Mouse (Mus musculus) CD8-positive naive resting alpha-beta T cell, adult 2 months (primary cell): ENCODE results near the gene Smc1a.
"Not testable (repeated sequence)": the region's sequence is repeated elsewhere in the genome, so short reads cannot be mapped to it uniquely, and the experiment has no call there.

Source experiments
- DNase-seq, 2 experiments: peaks; one replicate each; pipeline ENCODE4 v3.0.0; 2022; ENCODE audit warnings: low read depth in 2 of 2, low spot score in 2 of 2

The Smc1a gene

DNA sequence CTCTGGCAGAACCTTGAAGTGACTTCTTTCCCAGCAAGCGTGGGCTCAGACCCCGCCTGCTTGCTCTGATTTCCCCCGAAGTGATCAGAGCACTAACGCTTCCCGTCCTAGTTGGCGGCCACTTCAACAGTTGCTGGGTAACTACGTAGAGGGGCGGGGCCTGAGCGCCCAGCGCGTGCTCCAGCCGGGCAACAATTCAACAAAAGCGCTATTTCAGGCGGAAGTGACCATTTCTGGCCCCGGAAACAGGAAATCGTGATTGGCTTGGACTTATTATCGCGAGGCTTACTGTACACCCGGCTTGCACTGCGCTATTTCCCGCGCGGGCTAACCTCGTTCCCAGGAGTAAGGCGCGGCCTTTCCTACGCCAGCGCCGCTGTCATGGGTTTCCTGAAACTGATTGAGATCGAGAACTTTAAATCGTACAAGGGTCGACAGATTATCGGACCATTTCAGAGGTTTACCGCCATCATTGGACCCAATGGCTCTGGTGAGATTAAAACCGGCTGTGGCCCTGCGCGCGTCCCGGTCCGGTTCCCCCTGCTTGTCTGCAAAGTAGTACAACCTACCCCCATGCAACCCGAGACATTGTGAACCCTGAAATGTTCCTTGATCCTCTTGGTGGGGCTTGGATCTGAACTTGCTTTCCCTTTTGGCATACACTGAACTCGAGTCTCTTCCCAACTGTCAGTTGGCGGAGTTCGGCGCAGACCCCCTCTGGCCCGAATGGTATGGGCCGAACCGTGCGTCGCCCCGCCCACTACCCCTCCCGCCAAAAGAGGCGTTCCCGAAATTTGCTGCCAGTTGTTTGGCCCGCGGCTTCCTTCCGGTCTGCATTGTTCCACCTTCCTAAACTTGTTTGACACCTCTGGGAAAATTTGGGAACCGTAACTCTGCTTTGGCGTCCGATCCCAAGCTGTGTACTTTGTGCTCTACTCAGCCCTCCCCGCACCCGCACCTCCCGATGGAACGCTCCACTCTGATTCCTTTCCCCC, at the start of gene Smc1a, which contains the start of gene Ribc1:
Gene Smc1a, plus strand, starts transcription at position 278 of the 995 bp plus-strand sequence.
Gene Ribc1, minus strand, starts transcription at position 145 of the 995 bp plus-strand sequence.
- peak; percentile 87 for DNase-seq

DNA sequence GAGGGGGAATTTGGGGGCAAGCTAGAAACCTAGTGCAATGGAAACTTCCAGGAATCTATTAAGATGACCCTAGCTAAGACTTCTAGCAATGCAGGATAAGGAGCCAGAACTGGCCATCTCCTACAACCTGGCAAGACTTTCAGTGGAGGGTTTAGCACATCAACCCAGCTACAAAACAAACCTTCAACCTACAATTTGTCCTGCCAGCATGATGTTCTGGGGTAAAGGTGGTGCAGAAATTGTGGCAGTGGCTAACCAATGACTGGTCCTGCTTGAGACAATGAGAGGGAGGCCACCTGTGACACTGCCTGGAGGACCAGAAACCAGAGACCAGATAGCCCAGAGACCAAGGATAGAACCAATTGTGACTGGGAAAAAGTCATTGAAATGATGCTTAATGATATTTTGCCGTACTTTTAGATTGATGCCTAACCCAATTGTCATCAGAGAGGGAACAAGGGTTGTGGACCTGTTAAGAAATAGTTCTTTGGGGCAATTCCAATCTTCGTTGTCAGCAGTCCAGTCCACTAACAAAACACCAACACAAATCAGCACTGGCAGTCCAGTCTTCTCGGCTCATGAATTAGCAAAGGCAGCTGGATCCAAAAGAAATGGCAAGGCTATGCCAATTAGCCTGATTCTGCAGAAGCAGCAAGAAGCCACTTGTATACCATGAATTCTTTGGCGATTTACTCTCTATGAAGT, 17.1 kb upstream of the Smc1a start:
- no peak for DNase-seq

DNA sequence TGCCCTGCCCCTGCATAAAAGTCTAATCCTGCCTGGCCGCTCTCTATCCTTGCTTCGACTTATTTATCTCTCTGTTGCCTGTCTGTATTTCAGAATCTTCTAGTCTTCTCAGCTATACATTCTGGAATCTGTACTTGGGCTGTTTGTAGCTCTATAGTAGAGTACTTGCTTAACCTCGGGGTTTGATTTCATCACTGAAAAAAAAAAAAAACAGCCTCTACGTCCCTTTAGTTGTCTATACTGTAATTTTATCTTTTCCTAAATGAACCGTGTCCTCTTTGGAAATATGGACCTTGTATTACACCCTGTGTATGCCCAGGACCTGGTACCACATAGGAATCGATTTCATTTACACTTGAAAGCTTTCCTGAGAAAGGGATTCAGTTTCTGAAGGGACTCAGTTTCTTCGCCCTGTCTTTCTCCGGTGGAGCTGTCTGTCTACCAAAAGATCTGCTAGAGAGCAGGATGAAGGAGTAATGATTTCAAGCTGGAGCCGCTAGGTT, 15.0 kb upstream of the Smc1a start:
- no peak for DNase-seq

DNA sequence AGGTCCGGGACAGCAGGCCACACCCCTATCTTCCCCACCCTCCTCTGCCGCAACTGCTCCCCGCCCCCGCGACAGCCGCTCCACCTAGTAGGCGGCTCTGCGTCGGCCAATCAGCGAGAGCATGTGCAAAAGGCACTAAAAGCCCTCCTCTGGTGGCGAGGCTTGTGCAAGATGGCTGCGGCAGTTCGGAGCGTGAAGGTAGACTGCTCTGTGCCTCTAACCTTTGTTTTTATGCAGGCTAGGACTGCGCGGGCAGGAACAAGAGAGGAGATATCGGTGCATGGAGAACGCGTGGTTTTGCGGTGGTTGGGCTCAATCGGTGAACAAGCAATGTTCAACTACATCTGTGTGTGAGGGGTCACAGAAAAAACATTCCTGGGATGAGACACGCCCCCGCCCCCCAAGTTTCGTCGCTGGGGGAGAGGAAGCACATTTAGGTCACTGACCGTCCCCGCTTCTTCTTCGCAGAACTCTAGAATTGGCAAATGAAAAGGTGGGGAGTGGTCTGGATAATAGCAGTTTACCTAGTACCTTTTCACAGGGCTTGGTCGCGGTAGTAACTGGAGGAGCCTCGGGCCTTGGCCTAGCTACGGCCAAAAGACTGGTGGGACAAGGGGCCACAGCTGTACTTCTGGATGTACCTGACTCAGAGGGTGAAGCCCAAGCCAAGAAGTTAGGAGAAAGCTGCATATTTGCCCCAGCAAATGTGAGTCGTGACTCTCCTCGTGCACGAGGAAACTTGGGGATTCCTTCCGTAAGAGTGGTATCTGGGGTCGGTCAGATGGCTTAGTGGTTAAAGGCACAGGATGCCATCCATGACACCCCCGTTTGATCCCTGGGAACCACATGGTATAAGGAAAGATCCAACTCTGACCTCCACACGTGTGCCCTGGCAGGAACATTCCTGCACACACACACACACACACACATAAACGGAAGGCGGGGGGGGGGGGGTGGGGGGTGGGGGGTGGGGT, 14.2 kb upstream of the Smc1a start, which contains the start of gene Hsd17b10:
Gene Hsd17b10, plus strand, starts transcription at position 109 of the 974 bp plus-strand sequence.
- peak; percentile 47 to 58 for DNase-seq

DNA sequence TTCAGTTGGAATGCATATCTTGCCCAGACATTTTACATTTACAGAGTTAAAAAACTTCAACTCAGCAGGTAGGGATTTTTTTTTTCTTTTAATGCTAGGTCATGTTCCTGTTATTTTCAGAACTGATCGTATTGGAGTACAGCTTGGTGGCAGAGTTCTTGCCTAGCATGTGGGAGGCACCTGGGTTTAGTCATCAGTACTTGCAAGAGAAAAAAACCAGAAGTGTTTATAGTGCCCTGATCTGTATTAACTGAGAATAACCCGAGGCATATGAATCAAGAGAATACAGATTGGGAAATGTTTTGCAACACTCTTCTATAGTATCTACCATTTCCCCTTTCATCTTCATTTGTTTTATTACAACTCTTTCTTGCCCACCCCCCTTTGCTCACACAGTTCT, 13.4 kb upstream of the Smc1a start:
- DNase-seq = no peak

DNA sequence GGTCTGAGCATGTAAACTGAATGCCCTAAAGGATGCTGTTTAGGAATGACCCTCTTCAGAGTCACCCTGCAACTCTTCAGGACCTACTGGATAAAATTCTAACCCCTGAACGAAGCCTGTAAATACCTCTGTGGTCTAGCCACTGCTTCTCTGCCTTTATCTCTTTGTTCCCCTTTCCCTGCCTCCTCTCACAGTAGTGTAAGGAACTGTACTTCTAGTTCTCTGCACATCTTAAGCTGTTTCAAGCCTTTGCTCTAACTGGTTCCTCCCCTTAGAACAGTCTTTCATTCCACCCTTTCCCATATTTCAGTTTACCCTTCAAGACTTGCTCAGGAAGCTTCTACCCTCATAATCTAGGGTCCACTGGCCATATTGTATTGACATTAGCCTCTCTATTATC, 8.4 kb upstream of the Smc1a start:
- DNase-seq = no peak

DNA sequence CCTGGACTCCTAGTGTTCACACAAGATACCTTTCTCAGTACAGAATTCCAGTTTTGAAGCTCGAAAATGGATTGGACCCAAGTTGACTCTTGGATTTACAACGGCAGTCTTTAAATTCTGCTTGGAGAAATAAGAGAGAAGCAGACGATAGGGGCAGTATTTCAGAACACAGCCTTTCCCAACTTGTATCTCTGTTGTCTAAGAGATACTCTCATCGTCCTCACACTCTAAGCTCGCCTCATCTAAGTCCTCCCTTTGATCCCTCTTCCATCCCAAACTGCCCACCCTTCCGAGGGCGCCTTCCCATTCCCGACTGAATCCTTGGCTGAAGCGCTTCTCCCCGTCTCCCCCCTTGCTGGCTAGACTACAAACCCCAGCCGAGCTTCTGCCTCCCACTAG, 477 bp upstream of the Smc1a start:
- DNase-seq = no peak

DNA sequence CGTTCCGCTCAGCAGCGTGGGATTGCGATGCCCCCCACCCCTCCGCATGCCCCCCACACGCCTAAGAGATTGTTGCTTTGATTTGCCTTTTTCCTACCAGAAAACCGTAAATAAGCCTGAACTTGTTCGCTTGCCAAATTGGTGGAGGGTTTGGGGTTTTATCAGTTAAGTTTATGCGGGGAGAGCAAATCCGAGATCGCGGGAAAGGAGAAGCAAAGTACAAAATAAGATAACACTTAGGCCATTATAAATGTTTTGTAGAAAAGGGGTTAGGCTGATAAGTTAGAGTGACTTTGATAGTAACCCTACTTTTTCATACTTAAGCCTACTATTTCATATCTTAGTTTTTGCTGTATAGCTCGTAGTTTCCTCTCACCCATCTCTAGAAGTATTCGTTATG, 958 bp downstream of the Smc1a start:
- DNase-seq = no peak

DNA sequence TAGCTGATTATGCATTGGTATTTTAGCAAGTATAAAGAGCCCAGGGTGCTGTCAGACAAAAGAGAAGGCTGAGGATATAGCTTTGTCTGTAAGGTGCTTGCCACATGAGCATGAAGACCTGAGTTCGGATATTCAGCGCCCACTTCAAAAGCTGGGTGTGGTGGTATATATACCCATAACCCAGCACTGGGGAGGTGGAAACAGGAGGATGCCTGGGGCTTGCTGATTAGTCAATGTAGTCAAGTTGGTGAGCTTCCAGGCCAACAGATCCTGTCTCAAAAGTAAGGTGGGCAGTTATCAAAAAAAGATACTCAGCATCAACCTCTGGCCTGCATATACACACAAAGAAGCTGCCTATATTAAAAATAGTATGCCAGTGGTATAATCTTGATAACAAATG, 3.1 kb downstream of the Smc1a start:
- DNase-seq = peak; percentile 29 to 39

DNA sequence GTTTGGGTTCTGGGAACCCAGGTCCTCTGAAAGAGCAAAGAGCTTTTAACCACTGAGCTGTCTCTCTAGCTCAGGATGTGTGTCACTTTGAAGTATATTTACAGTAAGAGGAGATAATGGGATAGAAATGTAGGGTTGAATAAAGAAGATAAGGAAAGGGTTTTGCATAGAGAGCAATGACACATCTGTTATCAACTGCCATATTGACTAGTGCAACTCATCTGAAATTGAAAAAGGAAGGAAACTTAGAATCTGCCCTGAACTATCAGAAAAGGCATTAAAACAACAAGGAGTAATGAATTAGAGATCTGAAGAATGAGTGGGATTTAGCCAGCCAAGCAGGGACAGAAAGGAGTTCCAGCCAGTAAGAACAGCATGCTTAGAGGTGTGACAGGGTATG, 23.6 kb downstream of the Smc1a start:
- DNase-seq = no peak

DNA sequence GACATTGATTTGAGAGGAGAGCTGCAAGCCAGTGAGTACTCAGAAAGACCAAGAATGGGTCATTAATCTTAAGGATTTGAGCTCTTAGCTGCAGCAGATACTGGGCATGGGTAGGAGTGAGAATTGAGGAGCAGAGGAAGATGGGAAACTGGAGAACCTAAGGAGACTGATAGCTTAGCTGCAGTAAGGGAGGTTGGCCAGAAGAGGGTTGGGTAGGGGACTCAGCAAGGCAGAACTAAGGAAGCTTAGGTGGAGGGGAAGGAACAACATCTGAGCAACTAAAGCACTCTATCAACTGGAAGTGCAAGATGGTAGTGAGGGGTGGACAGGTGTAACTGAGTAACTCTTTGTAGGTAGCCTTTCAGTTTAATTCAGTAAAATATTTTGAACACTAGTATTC, 31.0 kb downstream of the Smc1a start:
- no peak for DNase-seq

DNA sequence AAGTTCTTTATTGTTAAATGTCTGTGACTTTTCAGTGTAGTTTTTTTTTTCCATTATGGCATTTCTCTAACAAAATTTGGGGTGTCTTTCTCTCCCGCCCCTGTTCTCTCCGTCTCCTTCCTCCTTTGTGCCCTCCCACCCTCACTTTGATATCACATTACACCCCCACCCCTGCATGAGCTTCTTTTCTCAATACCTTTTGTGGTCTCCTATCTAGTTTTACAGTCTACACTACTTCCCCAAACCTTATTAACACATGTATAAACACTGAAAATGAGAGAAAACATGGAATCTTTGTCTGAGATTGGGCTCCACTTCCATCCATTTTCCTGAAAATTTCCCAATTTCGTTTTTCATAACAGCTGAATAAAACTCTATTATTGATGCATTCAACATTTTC, 36.3 kb downstream of the Smc1a start:
- no peak for DNase-seq

DNA sequence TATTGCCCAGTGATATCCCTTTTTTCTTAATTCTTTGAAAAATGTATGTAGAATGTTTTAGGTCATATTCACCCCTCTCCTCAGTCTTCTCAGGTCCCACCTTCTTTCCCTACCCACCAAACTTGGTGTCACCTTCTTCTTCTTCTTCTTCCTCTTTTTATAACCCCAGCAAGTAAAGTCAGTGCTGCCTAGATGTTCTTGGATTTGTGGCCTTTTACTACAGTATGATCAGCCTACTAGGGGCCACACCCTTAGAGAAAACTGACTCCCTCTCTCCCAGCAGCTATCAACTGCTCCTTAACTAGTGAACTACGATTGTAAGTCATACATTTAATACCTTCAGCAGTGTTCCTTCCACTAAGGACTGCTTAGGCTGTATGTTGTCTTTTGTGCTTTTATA, 37.9 kb downstream of the Smc1a start:
- DNase-seq = no peak

DNA sequence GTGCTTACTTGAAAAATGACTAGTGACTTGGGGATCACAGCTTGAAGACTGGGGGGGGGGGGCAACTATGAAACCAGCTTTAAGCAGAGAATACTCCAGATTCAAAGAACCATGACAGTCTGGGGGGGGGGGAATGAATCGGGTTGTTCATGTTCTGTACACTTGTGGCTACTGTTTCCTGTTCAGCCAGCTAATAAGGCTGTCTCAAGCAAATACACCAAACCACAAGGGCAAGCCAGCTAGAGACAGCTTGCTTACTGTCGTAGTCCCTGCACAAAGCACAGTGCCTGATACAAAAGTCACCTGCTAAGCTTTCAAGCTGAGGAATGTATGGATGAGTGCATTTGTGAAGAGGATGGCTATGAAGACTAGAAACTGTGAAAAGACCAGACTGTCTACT, 49.4 kb downstream of the Smc1a start:
- no peak for DNase-seq

DNA sequence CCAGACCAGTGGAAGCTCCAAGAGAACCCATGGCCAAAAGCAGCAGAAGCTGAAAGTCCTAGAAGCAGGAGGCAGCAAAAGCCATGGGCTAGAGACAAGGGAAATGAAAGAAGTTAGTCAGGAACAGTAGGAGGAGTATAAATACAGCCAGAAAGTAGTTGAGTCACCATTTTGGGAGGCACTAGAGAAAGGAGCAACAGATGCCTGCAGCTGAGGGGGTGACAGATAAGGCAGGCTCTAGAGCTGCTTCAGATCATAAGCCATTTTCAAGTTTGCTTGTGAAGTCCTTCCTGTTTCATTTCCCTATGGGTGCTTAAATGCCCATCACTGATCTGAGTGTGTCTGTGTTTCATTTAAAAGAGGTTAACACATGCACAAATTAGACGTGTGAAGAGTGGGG, 51.6 kb downstream of the Smc1a start:
- no peak for DNase-seq

DNA sequence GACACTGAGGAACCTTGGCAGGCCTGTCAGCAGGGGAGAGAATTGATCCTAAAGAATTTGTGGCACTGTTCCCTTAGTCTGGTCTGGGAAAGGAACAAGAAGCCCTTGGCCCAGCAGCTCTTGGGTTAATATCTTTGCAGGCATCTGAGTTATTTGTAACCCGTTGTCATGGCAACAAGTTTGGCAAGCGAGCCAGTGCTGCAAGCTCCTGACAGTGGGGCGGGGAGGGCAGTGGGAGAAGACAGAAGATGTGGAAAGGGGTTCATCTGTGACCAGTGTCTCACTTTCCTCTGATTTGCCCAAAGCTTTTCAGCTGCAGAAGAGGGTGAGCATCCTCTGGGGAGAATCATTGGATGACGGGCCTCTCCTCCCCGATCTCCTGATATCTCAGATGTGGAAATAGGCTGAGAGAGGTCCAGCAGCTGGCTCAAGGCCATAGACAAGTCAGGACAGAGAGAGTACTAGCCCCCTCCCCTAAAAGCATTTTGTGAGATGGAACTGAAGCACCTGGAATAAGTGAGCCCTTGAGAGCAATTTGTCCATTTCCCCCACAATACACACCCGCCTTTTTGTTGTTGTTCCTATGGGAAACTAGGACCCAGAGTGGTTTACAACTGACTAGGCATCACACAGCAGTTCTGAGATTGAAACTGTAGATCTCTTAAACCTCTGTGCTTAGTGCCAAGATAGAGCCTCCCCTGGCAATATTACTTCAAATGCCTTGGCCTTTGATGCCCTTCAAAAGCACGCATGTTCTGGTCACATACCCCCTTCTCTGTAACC, 73.8 kb downstream of the Smc1a start:
- DNase-seq = not testable (repeated sequence)

DNA sequence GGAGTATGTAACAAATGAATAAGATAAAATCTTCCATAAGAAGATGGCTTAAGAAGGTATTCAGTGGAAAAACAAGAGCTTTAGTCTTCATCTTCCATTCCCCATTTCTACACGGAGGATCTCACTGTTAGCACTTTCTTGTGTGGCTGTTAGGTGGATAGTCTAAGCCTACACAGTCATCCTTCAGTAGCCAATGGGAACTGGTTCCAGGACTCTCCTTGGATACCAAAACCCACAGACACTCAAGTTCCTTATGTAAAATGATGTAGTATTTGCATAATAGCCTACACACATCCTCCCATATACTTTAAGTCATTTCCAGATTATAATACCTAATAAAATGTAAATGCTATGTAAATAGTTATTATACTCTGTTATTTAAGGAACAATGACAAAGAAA, 81.3 kb downstream of the Smc1a start:
- no peak for DNase-seq
